Mouse (Mus musculus) c-Kit-positive CD71-positive TER-119-positive erythroid progenitor cells, embryonic 14.5 days (primary cell): ENCODE data around the gene Snd1.

Experiments
- DNase-seq: peaks from one replicate; pipeline ENCODE4 v3.0.0-alpha.2; 2013; ENCODE audit warnings: low spot score

Snd1 gene

DNA sequence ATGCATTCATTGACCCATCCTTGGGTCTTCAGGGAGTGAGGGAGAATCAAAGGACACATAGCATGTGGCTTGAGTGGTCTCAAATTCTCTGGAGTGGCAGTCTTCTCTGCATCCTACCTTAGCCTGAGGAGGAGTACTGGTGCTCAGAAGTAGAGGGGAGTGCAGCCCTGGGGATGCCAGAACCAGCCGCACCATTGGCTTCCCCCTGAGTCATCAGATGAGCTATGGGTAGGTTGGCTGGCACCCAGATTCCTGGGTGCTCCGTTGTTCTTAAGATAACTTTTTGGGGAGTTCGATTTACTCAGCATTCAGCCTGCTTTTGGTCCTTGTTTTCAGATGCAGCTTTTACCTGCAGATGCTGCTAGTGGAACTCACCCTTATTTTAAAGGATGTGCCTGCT lies 366.6 kb downstream of the Snd1 start:
- no peak for DNase-seq

DNA sequence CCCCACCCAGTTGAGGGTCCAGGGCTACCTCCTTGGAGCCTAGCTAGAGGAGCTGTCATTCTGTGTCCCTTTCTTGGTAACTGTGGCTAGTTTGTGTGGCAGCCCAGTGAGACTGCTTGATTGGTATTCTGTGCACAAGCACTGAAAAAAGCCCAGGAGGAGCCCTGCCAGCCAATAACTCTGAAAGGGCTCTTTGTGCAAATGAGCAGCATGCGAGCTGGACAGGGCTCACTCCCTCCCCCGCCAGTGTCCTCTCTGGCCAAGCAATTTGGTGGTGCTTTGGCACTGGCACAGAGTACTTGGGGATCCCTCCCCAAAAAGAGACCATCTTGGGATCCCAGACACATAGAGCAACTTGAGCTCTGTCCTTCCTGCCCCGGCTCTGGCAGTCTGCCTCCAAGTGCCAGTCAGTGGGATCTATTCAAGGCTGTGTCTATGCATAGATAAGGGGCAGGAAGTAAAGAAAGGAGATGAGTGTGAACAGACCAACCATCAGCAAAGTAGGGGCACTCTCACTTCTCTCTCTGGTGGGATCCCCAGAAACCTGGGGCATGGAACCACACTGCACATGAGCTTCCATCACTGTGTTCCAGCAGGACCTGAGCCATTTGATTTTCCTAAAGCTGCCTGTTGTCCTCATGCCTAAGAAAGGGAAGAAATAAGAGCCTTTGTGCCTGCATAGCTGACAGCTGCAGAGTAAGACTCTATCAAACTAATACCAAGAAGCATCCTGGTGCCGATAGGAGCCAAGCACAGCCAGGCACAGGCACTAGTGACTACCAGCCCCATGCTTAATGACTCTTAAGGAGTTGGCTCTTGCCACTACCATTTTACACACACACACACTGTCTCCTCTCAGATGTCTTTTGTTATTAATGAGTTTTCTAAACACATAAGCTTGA lies 367.7 kb downstream of the Snd1 start:
- DNase-seq = no peak

DNA sequence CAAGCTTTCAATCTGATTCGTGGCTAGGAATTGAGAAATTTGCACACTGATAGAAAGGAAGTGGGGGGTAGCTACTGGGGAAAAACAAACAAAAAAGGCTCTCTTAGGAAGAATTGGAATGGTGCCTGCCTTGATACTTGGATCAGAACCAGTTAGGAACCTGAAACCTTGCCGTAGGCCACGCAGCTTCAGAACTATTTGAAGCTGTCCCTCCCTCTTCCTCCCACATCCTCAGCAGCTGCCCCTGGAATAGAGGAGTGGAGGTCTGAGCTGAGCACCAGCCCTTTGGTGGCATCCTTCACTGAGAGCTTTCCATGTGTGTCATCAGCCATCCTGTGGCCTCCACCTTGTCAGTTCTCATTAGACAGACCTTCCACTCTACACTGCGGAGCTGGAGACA lies 370.7 kb downstream of the Snd1 start:
- no peak for DNase-seq

DNA sequence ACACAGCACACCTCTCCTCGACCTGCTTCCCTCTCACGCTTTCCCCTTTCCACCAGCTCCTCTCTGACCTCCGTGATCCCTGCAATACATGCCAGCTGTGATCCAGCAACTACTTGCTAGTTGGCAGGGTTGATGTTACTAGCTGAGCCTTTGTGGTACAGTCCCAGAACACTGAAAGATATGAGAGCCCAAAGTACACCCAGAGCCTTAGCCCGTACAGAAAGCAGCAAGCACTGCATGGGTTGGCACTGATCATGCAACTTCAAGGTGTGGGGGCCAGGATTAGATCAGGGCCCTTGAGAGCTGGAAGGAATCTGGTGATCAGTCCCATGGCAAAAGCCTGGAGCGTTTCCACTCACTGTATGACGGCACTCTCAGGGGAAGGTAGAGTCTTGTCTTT lies 372.7 kb downstream of the Snd1 start:
- no peak for DNase-seq

DNA sequence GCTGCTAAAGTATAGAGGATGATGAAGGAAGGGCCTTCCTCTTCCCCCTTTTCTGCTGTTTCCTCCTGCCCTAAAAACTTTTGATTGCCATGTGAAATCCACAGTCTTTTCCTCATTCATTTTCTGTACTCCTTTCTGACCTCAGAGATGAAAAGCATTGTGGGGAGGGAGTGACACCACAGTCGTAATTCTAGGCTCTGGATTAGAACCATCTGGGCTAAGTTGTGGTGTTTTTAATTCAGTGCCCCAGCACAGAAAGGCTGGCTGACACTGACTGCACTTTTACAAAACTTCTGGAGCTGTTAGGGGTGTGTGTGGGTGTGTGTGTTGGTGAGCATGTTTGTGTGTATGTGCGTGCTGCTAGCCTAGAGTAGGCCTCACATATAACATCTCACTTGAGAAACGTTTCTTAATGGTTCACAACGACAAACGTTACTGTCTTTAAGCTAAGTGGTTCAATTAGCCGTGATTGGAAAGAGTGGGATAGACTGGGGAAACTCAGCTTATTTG lies 373.4 kb downstream of the Snd1 start:
- no peak for DNase-seq

DNA sequence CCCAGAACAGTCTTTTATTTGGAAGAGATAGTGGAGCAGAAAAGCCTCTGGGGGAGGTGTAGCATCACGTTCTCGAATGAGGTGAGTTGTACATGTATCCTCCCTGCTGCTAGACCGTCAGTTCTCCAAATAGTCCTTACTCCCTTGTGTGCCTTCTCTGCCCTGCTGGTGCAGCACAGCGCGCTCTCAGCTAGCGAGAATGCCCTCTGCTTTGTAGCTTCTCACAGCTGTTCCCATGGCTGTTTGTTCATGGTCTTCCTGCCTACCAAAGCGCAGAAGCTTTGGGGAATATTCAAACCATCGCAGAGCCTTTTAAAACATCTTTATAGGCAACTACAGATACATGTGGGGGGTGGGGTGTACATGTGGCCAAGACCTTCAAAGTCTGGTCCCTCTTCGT lies 374.0 kb downstream of the Snd1 start:
- DNase-seq = no peak

DNA sequence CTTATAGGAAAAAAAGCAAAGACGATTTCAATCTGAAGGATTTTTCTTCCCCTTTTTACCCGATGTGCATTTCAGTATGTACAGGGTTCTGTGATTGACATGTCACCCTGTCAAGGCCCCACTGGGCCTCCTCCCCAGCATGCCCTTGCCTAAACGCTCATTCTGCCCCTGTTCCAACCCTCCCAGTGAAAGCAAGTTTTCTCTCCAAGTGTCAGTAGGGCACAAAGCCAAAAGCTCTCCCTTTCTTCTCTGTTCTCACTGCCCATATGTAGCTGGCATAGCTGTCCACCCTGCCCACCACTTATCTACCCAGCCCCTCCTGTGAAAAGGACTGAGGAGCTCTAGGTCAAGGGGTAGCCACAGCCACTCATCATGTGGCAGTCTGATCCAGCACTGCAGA lies 374.4 kb downstream of the Snd1 start:
- DNase-seq = no peak

DNA sequence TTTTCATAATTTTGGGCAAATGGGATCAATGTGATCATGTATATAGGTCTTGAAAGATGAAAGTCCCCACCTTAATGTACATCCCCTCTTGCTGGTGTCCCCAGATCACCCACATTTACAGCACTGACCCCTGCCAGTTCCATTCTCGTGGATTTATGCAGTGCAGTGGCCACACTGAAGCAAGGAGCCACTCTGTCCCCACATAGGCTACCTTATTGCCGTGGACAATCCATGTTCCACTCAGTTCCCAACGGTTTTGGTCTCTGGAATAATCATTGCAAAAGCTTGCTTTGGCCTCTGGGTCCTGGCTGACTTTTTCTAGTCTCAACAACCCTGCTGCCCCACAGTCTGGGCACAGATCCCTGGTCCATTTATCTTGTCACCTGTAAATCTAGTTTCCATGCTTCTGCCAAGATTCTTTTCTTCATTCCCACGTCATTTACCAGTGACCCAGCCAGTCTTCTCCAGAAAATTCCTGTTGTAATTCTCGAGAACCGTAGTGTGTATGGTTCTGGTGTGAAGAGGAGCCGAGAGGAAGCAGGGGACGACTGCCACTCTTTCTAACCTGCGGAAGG lies 375.5 kb downstream of the Snd1 start:
- DNase-seq = no peak

DNA sequence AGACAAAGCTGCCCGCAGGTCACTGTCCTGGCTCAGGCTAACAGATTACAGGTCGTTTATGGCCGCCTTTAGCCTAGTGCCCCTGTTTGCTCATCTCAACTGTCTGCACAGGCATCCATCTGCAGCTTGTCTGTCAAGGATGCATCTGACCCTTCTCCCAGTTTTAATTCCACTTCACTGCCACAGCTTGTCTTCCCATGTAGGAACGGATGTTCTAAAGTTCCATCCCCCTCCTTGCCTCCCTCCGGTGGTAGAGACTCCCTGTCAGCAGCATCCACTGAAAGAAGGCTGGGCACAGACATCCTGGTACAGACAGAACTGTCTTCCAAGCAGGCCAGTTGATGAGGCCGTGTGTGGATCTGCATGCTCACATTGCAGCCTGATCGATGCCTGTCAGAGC lies 377.4 kb downstream of the Snd1 start:
- no peak for DNase-seq

DNA sequence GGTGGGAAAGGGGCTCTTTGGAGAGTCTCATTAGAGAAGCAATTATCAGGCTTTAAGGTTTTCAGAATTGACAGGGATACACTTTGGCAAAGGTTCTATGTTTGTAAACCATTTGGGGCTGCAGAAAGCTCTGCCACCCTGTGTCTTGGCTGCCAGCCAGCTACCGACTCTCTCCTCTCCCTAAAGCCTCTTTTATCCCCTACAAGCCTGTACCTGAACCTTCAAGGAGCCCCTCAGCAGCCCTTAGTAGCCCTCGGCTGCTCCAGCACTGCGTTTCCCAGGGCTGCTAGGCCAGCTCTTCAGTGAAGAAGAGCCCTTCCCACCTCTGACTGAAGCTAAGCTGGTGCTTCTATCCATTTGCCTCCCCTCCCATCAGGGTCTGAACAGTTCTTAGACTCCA lies 378.2 kb downstream of the Snd1 start:
- DNase-seq = no peak

DNA sequence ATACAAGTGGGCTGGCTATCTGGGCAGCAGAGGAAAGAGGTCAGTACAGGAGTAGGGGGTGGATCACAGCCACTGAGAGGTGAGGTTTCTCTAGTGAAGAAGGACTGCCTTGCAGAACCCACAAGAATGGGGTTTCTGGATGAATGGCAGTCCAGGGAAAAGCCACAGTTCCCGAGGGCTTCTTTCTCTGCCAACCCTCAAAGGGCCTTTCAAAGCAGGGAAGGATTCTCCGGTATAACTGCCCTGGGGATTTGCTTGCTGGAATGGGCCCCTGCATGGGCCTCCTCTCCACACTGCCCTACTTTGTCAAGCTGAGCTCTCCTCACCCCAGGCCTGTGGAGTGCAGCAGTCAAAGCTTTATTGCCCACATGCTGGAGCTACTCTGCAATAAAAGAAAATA lies 378.7 kb downstream of the Snd1 start:
- no peak for DNase-seq

DNA sequence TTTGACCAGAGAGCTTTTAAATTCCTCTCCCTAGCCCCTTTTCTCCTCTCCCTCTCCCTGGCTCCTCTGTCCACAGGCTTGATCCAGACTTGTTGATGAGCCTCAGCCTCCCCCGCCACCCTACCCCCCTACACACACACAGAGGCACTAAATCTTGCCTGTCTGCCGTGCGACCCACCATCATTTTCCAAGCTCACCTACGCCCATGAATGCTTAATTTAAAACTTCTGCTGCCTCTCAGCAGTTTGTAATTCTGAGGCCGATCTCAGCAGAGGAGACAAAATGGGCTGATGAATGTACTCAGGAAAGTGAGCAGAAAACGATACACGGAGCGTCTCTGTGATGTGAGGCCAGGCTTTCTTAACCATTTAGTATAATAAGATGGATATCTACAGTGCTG lies 379.7 kb downstream of the Snd1 start:
- DNase-seq = no peak

DNA sequence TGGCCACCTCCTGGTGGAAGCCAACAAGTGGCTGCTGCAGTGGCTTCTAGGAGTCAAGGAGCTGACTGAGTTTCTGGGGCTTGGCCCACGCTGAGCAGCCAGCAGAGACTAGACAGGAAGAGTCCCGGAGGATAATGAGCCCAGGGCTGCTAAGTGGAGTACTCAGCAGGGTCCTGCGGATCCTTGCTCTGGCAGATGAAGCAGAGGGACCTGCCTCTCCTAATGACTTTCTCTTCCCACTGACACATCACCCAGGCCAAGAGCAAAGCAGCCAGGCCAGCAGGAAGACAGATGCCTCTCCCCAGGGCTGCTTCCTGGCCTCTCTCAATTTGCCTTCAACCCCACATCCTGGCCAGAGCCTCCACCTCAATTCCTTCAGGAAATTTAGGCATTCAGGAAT lies 380.5 kb downstream of the Snd1 start:
- no peak for DNase-seq

DNA sequence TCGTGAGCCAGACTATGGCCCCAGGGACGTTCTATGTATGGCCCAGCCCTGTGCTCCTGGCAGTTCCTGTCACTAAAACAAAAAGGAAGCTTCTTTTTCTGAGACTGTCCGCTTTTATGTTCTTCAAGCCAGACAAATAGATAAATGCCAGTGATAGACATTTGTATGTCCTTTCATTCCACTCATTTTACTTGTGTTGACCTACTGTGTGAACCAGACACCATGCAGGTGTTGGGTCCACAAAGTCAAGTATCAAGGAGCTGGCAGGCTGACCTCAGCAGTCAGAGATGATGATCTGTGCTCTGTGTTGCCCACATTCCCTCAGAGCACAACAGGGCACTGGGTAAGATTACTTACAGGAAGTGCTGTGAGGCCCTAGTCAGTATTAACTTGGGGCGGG lies 381.9 kb downstream of the Snd1 start:
- DNase-seq = no peak

DNA sequence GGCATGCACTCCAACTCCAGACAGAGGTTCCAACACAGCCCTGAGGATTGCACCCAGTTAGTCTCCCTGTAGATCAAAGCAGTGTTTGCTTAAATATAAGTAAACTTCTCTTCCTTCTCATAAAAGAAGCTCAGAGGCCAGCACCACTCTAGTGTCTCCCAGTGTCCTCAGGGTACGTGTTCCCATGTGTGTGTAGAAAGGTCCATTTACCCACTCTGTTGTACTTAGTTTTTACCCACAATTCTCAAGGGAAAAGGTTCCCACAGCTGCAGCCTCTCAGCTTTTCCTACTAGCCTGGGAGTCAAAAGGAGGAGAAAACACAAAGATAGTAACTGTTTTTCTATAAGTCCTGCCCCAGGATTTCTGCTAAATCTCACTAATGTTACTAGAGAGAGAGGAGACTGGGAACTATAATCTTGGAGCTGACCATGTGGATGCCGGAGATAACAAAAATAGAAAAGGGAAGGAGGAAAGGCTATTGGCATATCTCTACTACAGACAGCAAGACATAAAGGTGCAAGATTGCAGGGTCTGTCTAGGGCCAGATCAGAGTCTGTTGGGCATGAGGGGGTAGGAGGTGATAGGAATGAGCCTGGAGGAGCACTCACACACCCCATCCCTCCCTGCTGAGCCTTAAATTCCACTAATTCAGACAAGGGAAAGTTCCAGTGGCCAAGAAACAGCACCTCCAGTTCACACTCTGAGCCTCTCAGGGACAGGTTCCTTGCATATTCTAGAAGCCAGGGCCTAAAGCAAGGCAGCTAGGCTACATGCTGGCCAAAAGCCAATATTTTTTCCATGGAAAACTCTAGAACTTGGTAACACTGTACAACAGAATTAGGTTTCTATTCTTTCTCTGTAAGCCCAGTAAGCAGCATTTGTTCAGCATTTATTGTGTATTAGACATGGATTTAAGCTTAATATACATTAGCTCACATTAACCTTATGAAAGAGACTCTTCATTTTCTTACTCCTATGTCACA lies 382.6 kb downstream of the Snd1 start:
- no peak for DNase-seq

DNA sequence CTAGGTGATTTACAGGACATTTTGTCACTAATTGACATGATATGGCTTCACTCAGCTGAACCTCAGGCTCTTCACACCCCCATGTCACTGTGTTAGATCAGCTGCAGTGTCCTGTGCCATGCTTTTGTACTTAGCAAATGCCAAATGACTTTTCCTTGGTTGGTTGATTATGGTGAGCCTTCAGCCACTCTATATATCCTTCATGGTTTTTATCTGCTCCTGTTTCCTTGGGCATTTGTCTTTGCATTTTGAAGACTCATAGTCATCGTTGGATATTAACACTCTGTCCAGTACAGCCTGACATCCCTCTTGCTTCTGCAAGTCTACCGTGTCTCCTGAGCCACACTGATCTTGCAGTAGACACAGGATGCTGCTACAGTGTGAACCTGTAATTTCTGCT lies 384.2 kb downstream of the Snd1 start:
- DNase-seq = no peak

DNA sequence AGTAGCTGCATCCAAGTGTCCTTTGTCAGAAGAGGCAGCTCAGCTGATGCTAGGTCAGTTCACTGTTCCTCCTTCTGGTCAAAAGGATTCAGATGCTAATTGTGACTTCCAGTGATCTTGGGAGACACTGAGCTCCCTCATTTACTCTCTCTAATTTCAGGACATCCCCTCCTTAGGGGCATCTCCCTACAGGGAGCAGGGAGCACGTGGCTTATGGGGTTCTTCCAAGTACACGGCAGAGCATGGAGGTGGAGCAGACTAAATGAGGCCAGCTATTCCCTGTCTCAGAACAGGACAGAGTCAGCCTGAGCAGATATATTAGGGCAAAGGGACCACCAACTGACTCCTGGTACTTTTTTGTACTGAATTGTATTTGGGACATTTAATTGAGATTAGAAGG lies 385.5 kb downstream of the Snd1 start:
- DNase-seq = no peak

DNA sequence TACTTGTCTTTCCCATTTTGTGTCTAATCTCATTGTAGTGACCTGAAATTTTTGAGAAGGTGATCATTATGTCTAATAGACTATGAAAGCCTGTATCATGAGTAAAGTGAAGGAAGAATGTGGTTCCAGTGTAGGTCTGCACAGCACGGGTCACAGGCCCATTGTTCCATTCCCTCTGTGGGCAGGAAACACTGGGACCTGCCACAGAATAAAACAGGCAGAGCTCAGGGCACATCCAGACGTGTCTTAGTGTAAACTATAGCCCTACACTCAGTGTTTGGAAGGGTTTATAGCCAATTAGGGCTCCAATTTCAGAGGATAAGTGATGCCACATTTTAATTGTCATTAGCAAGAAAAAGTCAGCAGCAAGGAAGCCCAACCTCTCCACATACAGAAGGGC lies 386.0 kb downstream of the Snd1 start:
- DNase-seq = no peak

DNA sequence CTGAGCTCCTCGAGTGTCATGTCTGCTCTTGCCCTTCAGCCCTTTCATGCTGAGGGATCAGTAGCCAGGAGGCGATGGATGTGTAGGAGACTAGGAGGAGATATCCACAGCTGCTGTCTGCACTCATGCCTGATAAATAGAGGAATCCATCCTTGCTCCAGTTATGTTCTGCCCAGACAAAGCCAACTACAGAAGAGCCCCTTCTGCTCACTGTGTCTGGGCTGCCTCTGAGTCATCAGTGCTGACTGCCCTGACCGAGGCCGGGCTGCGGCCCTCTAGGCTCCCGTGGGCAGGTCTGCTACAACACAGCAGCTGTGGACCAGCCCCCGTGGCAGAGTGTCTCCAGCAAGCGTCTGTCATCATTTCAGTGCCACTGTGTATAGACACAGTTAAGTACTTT lies 387.4 kb downstream of the Snd1 start:
- no peak for DNase-seq

DNA sequence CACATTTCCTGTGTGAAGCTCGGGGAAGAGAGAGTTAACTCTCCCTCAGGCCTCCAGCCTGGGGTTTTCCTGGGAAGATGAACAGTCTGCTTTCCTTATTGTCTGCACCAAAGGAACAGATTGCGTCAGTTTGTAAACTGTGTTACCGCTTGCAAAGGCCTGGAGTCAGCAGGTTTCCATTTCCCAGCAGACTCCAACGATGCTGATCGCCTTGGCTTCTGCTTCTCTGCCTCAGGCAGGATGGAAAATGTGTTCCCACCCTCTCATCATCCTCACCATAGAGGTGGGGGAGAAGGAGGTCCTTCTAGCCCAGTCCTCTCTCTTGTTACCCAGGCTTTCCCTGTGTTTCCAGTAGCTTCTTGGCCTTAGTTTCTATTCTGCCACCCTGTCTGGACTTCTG lies 389.7 kb downstream of the Snd1 start:
- no peak for DNase-seq

DNA sequence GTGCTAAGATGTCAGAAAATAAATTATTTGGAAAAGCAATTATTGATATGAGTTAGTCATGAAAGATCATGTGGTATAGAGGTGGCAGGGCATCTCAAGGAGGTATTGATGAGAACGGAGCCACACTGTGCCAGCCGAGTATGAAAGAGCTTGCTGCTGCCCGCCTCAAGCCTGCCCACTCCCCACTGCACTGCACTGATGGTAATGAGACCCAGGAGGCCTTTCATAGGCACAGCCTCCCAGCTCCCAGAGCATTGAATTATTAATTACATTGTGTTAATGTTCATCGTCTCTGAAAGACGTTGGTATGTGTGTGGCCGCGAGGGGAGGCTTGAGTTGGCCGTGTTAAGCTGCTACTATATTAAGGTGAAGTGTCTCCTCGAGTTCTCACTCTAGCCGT lies 390.2 kb downstream of the Snd1 start:
- no peak for DNase-seq

DNA sequence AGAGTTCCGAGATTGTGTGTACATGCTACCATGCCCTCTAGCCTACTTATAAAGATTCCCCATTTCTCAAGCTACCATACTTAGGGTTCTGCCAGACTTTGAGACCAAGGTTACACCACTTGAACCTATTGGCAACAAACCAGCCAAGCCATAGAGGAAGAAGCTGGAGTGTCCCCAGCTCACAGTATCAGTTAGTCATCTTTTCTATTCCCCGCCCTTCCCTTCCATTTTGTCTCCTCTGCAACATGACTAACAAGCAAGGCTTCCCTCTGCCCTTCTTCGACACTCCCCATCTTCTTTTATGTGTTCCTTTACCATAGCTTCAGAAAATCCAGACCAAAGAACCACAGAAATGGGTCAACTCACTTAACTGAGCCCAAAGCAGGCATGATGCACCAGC lies 391.3 kb downstream of the Snd1 start:
- DNase-seq = no peak
